Mouse (Mus musculus) spleen, adult 2 months (tissue): ENCODE measurements at regions not wholly inside any gene's neighbourhood (a gene's known extent, or its start where the extent isn't known, plus 50 kb on each side); places are given as distances from the start of the nearest gene placed in this dataset.

Source experiments
- DNase-seq, 2 experiments: peaks; one replicate each; pipeline versions ENCODE4 v3.0.0 to v3.0.0-alpha.2; 2012 to 2021; ENCODE audit warnings: low spot score in 2 of 2, low read depth in 1 of 2
- H3K27ac ChIP-seq: fragments of 200-500 bp; 2 replicates; pipeline ENCODE4 v1.5.1; 2012; ENCODE audit warnings: low read length, inconsistent platforms; ENCODE audit not compliant: insufficient read depth
- H3K27me3 ChIP-seq: fragments of 200-500 bp; 2 replicates; pipeline ENCODE4 v1.6.1; 2012; ENCODE audit warnings: mild to moderate bottlenecking, moderate library complexity, low read length, inconsistent platforms; ENCODE audit not compliant: control insufficient read depth, insufficient read depth
- H3K36me3 ChIP-seq: fragments of 200-500 bp; 2 replicates; pipeline ENCODE4 v1.6.1; 2012; ENCODE audit warnings: mild to moderate bottlenecking, low read length, inconsistent platforms; ENCODE audit not compliant: control insufficient read depth, insufficient read depth
- H3K4me1 ChIP-seq: fragments of 200-500 bp; 2 replicates; pipeline ENCODE4 v1.6.1; 2011; ENCODE audit warnings: inconsistent platforms; ENCODE audit not compliant: control insufficient read depth, insufficient read depth, insufficient read length
- H3K4me3 ChIP-seq: fragments of 200-500 bp; 2 replicates; pipeline ENCODE4 v1.5.1; 2011; ENCODE audit warnings: mild to moderate bottlenecking, inconsistent platforms; ENCODE audit not compliant: insufficient read depth, insufficient read length; ENCODE audit errors: extremely low read depth
- CTCF ChIP-seq: fragments of 200-500 bp; IDR thresholded peaks from 2 replicates; pipeline ENCODE4 v1.5.1; 2011; ENCODE audit warnings: mild to moderate bottlenecking, inconsistent platforms; ENCODE audit not compliant: insufficient read depth, insufficient read length, insufficient replicate concordance; ENCODE audit errors: extremely low read depth
- POLR2A ChIP-seq: fragments of 200-500 bp; IDR thresholded peaks from 2 replicates; pipeline ENCODE4 v1.6.1; 2011; ENCODE audit warnings: low read depth, low read length, inconsistent platforms
- WGBS: fragments of 180-500 bp; shearing (Covaris S2); methylation state at CpG from one replicate; pipeline ENCODE4 v1.1.7; 2018; 5-methylcytosine and 5-hydroxymethylcytosine counted together

- WGBS, result 51% methylated on average over 2 of the region's 2 CpGs
- TF ChIP-seq CTCF, result no peak
- no peak for TF ChIP-seq POLR2A
These were observed 348.4 kb upstream of the Hs3st5 start for GRCm38 (mm10) chr10:36158061-36158691.

More at GRCm38 (mm10) chr10:36158061-36158691, 348.4 kb upstream of the Hs3st5 start:
- Histone ChIP-seq H3K4me1 (no peaks in the 10 kb centered on the region; the same call in 1 of the 2 replicates), H3K27me3 (no peaks in the 10 kb centered on the region), H3K27ac (no peak overlapping the region), H3K4me3 (no peak overlapping the region), H3K36me3 (no peaks in the 10 kb centered on the region)
- DNase-seq, result peak in 1 of 2 experiments; percentile 44
